Comparison of ENCODE assay signal across 7 mouse cellular contexts in genomic region chr12:84361555-84362489, GRCm38 (mm10). TPM values are rescaled to one million over a fixed set of nuclear protein-coding genes. Genes with fewer than 3 reads are reported as not detected.
DNase-seq lines count a peak whose midpoint lies in the region; ATAC-seq lines count a peak whose summit lies in the region.

Coq6 (plus strand) TSS chr12:84361657.
Fam161b (minus strand) TSS chr12:84361833.

- H3K36me3 ChIP-seq in embryonic facial prominence, embryonic 11.5 days (replicated peaks; ENCODE audit: control insufficient read depth, insufficient read depth, low read depth, low read length): peaks cover under 1% of the 10 kb centered on the region; the same call in 1 of the 2 replicates
- H3K36me3 ChIP-seq in limb, embryonic 10.5 days: peaks cover 1% of the 10 kb centered on the region
- H3K36me3 ChIP-seq in midbrain, embryonic 13.5 days: peaks cover 9% of the 10 kb centered on the region

- no peak within 1 kb of the TSS for H3K27ac ChIP-seq in embryonic facial prominence, embryonic 11.5 days (replicated peaks; ENCODE audit: low read depth, low read length)
- H3K27ac ChIP-seq in limb, embryonic 10.5 days: peak within 1 kb of the TSS; percentile 81
- peak within 1 kb of the TSS; percentile 70 for H3K27ac ChIP-seq in midbrain, embryonic 13.5 days

- peak; percentile 98 for DNase-seq in adrenal gland, postnatal 14 days
- DNase-seq in embryonic facial prominence, embryonic 11.5 days (ENCODE audit: low spot score): peak; percentile 99
- peak; percentile 97 for DNase-seq in kidney, adult 11 months
- DNase-seq in limb, embryonic 10.5 days (ENCODE audit: low spot score): peak; percentile 90
- DNase-seq in spleen, adult 12 weeks (ENCODE audit: low spot score): peak; percentile 84

- H3K4me2 ChIP-seq in embryonic facial prominence, embryonic 11.5 days (ENCODE audit: low read depth, low read length): peak within 1 kb of the TSS; percentile 53
- peak within 1 kb of the TSS; percentile 95 for H3K4me2 ChIP-seq in midbrain, embryonic 13.5 days (replicated peaks)

- peak within 1 kb of the TSS; percentile 100 for H3K4me3 ChIP-seq in embryonic facial prominence, embryonic 11.5 days (ENCODE audit: low read depth, low read length)
- peak within 1 kb of the TSS; percentile 84 for H3K4me3 ChIP-seq in limb, embryonic 10.5 days
- peak within 1 kb of the TSS; percentile 94 for H3K4me3 ChIP-seq in midbrain, embryonic 13.5 days (replicated peaks)

- H3K4me1 ChIP-seq in embryonic facial prominence, embryonic 11.5 days (ENCODE audit: control insufficient read depth, insufficient read depth, low read length): peaks cover 3% of the 10 kb centered on the region; the same call in 1 of the 2 replicates
- peaks cover 16% of the 10 kb centered on the region for H3K4me1 ChIP-seq in limb, embryonic 10.5 days
- H3K4me1 ChIP-seq in midbrain, embryonic 13.5 days (replicated peaks): peaks cover 27% of the 10 kb centered on the region

- H3K9me3 ChIP-seq in embryonic facial prominence, embryonic 11.5 days (replicated peaks; ENCODE audit: control insufficient read depth, low read length): no peaks in the 10 kb centered on the region
- no peaks in the 10 kb centered on the region for H3K9me3 ChIP-seq in limb, embryonic 10.5 days (replicated peaks)
- H3K9me3 ChIP-seq in midbrain, embryonic 13.5 days: no peaks in the 10 kb centered on the region

- no peaks in the 10 kb centered on the region for H3K27me3 ChIP-seq in embryonic facial prominence, embryonic 11.5 days (ENCODE audit: control insufficient read depth, insufficient read depth, low read length)
- H3K27me3 ChIP-seq in limb, embryonic 10.5 days (ENCODE audit: low read depth, poor library complexity, severe bottlenecking): no peaks in the 10 kb centered on the region
- no peaks in the 10 kb centered on the region for H3K27me3 ChIP-seq in midbrain, embryonic 13.5 days

- WGBS in embryonic facial prominence, embryonic 11.5 days: under 1% methylated on average over 51 of the region's 51 CpGs
- 0% methylated on average over 51 of the region's 51 CpGs for WGBS in limb, embryonic 10.5 days
- under 1% methylated on average over 51 of the region's 51 CpGs for WGBS in midbrain, embryonic 13.5 days

- peak within 1 kb of the TSS; percentile 85 for H3K9ac ChIP-seq in embryonic facial prominence, embryonic 11.5 days (replicated peaks; ENCODE audit: low read length)
- peak within 1 kb of the TSS; percentile 86 for H3K9ac ChIP-seq in midbrain, embryonic 13.5 days (replicated peaks)

- ATAC-seq in embryonic facial prominence, embryonic 11.5 days (replicated peaks; ENCODE audit: insufficient number of reproducible peaks, low FRiP score, low TSS enrichment, low read depth): peak; percentile 97
- ATAC-seq in granulocyte monocyte progenitor cell, adult 5-6 weeks (replicated peaks; ENCODE audit: poor library complexity, severe bottlenecking): peak; percentile 91
- peak; percentile 99 for ATAC-seq in midbrain, embryonic 13.5 days

RNA-seq across cellular contexts. Expression of gene Coq6, which starts in this region (rescaled TPM):
- total RNA-seq in adrenal gland, postnatal 14 days (2021): 95.0 and 97.5 TPM in 2 replicates
- polyA plus RNA-seq in embryonic facial prominence, embryonic 11.5 days (2014; fragmentation: Nextera tagmentation; extraction: Ambion mirVana): 47.2 and 54.3 TPM in 2 replicates
- total RNA-seq in granulocyte monocyte progenitor cell, adult 5-6 weeks (2014; fragmentation: Nextera tagmentation): 21.1 and 25.4 TPM in 2 replicates
- 11.0 and 13.8 TPM in 2 replicates for total RNA-seq in granulocyte monocyte progenitor cell, adult 5-6 weeks (2017)
- 47.0 and 49.4 TPM in 2 replicates for polyA plus RNA-seq in limb, embryonic 10.5 days (2016; fragmentation: Nextera tagmentation; extraction: Ambion mirVana)
- polyA plus RNA-seq in midbrain, embryonic 13.5 days (2015; fragmentation: Nextera tagmentation; extraction: Ambion mirVana): 42.6 and 45.0 TPM in 2 replicates

RNA-seq across cellular contexts. Expression of gene Fam161b, which starts in this region (rescaled TPM):
- 2.0 and 3.0 TPM in 2 replicates for total RNA-seq in adrenal gland, postnatal 14 days (2021)
- 3.3 and 3.7 TPM in 2 replicates for polyA plus RNA-seq in embryonic facial prominence, embryonic 11.5 days (2014; fragmentation: Nextera tagmentation; extraction: Ambion mirVana)
- not detected in 2 replicates for total RNA-seq in granulocyte monocyte progenitor cell, adult 5-6 weeks (2014; fragmentation: Nextera tagmentation)
- total RNA-seq in granulocyte monocyte progenitor cell, adult 5-6 weeks (2017): 0.10 TPM in 1 of 2 replicates, not detected in the other
- 3.7 TPM in 2 replicates for polyA plus RNA-seq in limb, embryonic 10.5 days (2016; fragmentation: Nextera tagmentation; extraction: Ambion mirVana)
- 17.7 and 20.6 TPM in 2 replicates for polyA plus RNA-seq in midbrain, embryonic 13.5 days (2015; fragmentation: Nextera tagmentation; extraction: Ambion mirVana)
